Mouse (Mus musculus): ENCODE measurements around the gene Aoah. TPM values are rescaled to one million over a fixed set of nuclear protein-coding genes. Genes with fewer than 3 reads are reported as not detected.

Gene Aoah
- total RNA-seq (2023) = 0.26 TPM

DNA sequence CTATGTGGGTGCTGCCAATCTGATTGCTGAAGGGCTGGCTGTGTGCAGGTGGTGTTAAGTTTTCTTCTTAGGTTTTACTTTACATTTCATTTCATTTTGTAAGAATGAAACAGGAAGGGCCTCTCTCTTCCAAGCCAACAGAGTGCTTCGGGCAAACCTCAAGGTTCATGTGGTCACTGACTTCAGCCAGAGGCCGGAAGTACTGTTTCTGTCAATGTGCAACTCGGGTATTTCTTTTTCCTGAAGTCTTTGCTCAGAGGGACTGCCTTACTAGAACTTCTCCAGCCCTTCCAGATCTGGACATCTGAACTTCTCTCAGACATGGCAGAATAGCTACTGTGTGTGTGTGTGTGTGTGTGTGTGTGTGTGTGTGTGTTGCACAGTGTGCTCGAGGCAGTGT lies at the start of gene Aoah:
Gene Aoah, plus strand, starts transcription at position 213 of the 400 bp plus-strand sequence.

DNA sequence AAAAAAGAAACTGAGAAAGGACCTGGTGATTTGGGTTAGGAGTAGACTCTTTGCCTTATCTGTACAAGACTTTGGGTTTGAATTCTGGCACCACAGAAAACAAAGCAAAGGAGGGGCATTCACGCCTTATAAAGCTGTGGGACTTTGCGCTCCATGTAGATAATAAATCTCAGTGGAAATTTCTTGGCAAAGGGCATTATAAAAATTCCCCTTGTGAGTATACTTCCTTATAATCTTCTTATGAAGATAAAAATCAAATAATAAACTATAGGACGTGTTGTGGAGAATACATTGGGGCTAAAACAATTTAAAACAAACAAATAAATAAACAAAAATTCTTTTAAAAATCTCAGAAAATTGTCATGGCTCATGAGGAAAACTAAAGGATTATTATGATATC lies 280.9 kb downstream of the Aoah start, which contains the start of gene Olfr1370:
Gene Olfr1370, minus strand, starts transcription at position 101 of the 400 bp plus-strand sequence.

